Mouse (Mus musculus): ENCODE measurements around the gene Lamtor2.

Gene Lamtor2

DNA sequence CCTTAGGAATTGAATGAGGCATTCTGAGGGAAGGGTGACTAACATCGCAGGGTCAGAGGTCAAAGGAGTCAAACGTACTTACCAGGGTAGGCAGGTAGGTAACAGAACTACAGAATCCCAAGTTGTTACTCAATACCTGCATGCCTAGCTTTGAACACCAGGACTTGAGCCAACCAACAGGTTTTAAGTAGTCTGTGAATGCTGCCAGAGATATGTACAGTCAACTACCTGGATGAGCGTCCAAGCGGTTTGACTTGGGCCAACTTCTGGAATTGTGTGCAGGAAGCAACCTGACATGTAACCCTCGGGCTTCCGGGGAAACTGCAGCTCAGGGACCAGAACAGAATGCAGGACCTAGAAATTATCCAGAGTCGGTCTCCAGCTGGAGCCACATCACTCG, 29.8 kb downstream of the Lamtor2 start:
- DNase-seq = no peak

DNA sequence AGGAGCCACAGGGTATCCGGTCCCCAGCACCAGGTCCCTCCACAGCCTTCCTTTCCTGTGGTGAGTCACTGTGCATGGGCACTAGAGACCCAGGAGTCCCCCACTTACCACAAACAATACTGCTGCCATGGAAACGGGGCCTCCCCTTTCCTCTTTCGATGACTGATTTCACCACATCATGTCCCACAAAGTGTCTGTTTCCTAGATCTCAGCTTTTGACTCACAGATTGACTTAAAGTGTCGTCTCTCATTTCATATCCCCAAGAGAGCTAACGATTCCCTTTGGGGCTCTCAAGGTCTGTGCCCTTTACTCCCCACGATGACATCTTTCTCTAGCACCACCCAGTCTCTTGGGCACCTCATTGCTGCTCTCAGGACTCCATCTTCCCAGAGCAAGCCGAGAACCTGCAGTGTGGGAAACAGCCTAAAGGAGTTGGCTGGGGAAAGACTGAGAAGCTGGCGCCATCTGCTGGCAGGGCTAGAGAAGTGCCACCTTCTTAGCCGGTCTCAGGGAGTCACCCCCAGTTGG, 31.0 kb downstream of the Lamtor2 start:
- DNase-seq = peak; percentile 82

DNA sequence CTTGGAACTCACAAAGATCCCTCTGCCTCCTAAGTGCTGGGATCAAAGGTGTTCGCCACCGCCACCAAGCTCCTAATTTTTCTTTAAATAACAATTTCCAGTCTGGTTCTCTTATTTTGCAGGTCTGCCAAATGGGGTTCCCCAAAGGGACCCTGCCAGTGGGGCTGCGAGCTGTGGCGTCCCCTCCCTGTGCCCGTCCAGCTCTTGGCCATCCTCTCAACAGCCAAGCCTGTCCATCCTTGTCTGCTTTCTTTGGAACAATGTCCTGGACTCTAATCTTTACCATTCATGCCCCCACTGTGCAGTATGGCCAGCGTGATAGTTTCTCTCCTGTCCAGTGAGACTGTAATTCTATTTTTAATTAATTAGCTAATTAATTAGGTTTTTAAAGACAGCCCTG, 31.7 kb downstream of the Lamtor2 start:
- no peak for DNase-seq

DNA sequence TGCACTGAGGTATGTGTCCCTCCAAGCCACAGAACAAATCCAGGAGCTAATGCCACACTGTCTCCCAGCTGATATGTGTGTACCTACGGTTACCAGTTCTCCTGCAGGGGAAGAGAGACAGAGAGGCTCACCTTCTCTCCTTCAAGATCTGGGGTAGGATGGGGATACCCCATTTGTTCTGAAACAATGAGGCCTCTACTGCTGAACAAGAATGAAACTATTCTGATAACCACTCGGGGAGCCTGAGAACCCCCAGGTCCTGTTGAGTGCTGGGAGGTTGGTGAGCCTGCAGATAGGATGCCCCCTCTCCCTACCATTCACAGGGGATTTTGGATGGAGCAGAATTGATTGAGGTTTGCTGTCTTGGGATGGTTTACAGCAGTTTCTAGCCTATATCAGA, 32.8 kb downstream of the Lamtor2 start:
- DNase-seq = no peak

DNA sequence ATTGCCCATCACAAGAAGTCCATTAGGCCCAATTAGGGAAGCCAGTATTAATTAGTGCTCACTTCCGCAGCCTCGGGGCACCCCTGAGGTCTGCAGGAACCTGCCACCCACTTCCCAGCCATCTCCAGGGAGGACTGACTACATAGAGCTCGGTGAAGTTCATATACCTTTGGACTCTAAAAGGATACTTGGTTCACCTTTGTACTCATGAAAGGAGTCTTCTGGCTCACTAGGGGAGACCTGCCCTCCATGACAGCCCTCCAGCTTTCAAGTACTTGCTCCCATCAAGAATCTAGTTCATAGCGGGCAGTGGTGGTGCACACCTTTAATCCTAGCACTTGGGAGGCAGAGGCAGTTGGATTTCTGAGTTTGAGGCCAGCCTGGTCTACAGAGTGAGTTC, 34.5 kb downstream of the Lamtor2 start:
- DNase-seq = no peak

DNA sequence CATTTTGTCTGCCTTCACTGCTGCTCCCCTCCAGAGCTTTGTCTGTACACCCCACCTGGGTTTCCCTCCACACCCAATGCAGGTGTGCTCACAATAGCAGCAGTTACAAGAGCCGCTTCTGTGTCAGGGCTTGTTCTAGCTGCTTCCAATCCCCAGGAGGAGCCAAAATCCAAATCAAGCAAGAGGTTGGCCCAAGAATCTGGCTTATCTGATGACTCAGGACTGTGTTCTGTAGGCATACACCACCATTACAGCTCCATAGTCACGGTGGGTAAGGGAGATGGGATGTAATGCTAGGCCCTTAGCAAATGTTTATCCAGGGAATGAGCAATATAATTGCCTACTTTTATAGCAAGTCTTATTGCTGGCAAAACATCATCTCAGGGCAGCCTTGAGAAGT, 36.5 kb downstream of the Lamtor2 start:
- no peak for DNase-seq

GRCm38 (mm10) chr3:88515095-88515386, 37.8 kb downstream of the Lamtor2 start:
- no peak for DNase-seq

DNA sequence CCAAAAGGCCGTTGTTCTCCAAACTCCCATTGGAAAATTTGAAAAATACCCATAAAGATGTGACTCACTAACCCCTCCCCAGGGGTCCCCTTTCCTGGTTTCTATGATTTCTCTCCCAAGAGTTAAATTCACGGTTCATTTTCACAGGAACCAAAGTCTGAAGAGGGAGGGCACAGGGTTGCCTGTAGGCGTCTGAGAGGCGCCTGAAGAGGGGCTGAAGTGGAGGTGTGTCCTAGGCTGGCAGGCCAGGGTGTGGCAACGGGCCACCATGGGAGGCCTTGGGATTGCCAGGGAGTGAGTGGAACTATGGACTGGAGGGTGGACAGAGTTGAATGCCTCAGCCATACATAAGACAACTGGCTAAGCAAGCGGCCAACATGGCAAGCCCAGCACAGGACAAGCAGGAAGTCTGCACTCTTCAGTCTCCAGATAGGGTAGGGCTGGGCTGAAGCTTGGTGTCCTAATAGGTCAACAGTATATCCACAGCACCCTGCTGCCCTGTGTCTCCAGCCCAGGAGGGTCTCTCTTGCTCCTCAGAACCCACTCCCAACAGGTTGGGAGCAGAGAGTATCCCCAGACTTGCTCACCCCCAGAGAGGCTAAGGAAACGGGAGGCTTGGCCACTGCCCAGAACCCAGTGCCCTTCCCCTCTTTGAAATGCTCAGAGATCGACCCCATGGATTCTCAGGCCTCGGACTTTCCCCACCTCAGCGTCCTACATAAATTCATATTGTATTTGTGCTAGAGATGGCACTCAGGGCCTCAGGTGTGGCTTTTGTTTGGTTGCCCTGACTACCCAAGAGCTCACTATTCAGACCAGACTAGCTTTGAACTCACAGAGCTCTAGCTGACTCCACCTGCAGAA, 38.4 kb downstream of the Lamtor2 start:
- no peak for DNase-seq

- no peak for DNase-seq
Measured at GRCm38 (mm10) chr3:88513546-88514115, 39.2 kb downstream of the Lamtor2 start.

DNA sequence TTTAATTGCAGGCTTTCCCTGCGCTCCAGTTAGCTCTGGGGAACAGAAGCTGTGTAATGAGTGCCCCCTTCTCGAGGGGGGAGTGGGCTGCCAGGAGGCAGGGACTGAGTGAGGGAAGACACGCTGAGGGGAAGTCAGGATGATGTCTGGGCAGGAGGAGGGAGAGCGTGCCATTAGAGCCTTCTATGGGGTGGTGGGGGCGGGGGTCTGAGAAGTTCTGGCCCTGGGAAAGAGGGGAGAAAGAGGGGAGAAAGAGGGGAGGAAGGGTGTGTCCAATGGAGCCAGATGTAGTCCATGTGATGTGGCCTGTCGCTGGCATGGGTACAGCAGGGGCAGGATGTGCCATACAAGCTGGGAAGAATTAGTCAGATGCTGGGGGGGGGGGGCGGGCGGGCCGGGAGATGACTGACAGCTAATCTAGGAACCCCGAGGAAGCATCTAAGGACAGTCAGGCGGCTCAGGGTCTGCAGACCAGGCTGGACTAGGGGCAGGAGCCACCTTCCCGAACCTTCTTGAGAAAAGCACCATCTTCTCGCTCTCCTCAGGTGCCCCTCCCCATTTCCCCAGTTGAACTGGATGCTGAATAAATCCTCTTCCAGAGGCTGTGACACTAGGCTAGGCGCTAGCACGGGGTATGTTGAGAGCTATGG, 39.9 kb downstream of the Lamtor2 start:
- no peak for DNase-seq

- no peak for DNase-seq
Measured at GRCm38 (mm10) chr3:88512141-88512895, 40.6 kb downstream of the Lamtor2 start.

GRCm38 (mm10) chr3:88511559-88511958, 41.3 kb downstream of the Lamtor2 start:
- DNase-seq = no peak

- no peak for DNase-seq
Measured at GRCm38 (mm10) chr3:88510421-88511289, 42.2 kb downstream of the Lamtor2 start.

DNA sequence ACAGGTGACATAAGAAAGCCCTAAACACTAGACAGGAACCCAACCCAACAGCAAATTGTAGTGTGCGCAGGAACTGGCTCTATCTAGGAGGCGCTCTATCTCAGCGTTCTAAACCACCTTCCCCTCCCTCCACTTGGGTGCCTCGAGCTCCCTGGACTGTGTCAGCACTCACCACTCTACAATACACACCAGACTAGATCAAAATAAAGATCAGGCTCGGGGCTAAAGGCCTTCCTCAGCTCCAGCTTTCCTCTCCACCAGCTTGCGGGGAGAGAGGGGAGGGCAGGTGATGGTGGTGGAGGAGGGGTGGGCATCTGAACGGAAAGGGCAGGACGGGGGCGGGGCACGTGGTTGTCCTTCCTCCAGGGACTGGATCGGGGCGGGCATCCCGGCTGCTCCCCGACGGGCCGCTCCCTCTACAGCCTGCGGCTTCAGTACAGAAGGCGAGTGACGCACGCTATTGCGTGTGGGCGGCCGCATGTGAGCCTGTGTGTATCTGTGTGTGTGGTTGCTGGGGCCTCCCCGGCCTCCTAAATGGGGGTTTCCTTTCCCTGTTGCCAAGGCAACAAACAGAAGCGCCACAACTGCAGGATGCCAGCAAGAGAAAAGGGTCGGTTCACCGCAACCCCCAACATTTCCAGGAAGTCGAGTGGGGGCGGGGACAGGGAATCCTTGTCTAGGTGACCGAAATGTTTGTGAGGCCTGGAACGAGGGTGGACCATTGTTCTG, 43.0 kb downstream of the Lamtor2 start, which contains the start of gene Lmna:
TSS of gene Lmna (minus strand) at position 265 of the 729 bp plus-strand sequence.
- peak; percentile 94 for DNase-seq

DNA sequence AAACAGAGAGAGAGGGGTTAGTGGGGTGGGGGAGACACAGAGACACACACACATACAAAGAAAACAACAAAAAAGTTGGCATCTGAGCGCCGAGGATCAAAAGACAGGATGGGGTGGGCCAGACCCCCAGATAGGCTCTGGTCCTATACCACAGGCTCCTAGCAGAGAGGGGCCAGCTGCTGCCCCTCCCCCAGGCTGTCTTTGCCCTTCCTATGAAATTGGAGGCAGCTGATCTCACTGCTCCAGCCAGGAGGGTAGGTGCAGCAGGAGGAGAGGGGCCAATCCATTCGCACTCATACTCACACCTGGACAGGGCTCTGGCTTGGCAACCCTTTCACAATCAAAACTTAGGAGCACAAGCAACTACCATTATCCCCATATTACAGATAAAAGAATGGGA, 43.6 kb downstream of the Lamtor2 start:
- DNase-seq = no peak

DNA sequence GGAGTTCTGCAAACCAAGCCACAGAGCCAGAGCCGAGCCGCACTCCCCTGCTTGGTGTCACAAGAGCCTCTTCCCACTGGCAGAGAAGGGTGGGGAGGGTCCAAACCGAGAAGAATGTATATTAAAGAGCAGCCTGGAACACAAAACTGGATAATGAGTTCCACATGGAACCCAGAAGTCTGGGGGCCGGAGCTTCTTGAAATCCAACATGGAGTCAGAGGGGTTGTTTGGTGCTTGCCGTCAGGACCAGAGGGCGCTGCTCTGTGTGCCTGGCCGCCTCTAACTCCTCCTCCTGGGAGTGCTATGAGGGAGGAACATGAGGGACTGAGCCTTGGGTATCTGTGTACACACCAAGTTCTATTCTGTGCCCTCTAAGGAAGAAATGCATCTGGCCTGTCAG, 47.1 kb downstream of the Lamtor2 start:
- DNase-seq = no peak

- DNase-seq = no peak
Measured at GRCm38 (mm10) chr3:88505081-88505480, 47.8 kb downstream of the Lamtor2 start.

GRCm38 (mm10) chr3:88503881-88504746, 48.8 kb downstream of the Lamtor2 start:
- no peak for DNase-seq

- DNase-seq = no peak
Measured at GRCm38 (mm10) chr3:88503505-88503863, 49.4 kb downstream of the Lamtor2 start.
